Mouse (Mus musculus) cerebellum, postnatal 25 days (tissue): ENCODE results near the gene Gpr108.

Experiments
- DNase-seq, 2 experiments: peaks; one replicate each; pipeline ENCODE4 v3.0.0; 2021; ENCODE audit warnings: mixed read lengths in 2 of 2

Gene Gpr108

DNA sequence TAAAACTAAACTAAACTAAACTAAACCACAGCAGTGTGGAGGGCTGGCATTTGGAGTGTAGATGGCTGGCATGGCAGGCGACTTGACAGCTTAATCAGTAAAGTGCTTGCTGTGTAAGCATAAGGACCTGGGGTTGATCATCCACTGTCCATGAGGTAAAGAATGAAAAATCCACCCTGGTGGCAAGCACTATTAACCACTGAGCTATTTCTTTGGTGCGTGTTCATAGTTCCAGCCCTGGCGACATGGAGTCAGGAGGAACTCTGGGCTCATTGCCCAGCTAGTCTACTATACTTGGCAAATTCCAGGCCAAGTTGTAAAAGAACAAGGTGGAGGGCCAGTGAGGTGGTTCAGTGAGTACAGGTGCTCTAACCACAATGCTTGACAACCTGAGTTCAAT is 40.3 kb downstream of the Gpr108 start:
- DNase-seq: no peak

DNA sequence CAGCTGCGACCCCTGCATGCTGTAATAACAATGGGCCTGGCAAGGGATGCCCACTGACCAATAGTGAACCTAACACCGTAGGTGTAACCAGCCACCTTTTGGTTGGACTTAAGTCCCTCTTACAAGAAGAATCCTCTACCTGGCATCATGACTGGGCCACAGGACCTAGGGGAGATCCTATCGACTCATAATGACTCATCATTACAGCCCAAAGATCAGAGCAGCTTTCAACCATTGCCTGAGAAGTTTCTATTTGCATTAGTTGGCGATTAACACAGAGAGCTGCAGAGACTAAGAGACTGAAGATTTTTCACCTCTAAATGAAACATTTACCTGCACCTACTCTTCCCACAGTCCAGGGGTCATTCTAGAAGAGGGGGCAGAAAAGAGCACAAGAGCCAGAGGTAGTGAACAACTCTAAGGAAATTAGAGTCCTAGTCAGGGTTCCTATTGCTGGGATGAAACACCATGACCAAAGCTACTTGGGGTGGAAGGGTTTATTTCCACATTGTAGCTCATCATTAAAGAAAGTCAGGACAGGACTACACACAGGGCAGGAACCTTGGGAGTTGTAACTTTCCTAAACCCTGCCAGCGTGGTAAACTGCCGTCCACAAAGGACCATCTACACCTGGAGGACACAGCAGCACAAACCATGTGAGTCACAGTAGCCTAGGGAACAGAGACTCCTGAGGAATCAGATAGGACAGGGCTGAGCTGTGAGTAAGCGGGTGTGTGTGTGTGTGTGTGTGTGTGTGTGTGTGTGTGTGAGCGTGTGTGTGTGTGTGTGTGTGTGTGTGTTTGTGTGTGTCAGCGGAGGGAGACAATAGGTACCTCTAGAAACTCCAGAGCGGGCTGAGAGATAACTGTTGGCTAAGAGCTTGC is 46.2 kb downstream of the Gpr108 start:
- no peak for DNase-seq

DNA sequence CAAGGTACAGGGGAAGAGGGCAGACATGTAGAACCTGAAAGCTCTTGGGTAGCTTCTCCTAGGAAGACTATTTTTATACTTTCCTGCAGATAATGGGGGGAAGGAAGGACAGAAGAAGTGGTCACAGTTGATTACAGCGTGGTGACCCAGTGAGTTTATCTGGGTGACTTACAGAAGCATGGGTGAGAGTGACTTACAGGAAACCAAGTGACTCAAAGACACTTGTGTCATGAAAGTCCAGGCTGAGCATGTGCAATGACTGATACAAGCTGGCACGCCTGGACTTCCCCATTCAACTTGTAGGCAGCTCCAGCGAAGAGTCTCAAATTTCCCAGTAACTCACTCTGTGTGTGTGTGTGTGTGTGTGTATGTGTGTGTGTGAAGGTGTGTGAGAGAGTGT is 50.0 kb downstream of the Gpr108 start:
- no peak for DNase-seq

DNA sequence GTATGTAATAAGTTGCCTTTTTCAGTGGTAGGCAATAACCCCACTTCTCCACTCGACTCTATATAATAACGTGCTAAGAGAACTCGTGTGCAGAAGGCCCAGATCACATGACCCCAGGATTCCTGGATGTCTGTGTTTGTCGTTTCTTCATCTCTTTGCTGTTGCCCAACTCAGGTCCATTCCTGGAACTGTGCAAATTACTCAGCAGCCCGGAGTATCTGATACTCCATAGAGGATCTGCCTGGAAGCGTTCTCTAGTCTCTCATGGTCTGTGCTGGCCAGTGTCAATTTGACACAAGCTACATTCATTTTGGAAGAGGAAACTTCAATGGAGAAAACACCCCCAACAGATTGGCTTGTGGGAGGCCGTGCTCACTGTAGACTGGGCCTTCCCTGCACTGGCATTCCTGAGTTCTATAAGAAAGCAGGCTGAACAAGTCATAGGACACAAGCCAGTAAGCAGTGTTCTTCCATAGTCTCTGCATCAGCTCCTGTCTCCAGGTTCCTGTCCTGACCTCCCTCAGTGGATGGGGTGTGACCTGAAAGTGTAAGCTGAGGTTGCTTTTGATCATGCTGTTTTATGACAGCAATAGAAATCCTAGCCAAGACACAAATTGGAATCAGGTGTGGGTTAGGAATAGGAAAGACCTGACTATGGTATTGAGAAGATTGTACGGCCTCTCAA is 52.8 kb downstream of the Gpr108 start:
- DNase-seq: no peak

- DNase-seq: no peak
Measured at GRCm38 (mm10) chr17:57194771-57195170, 53.5 kb downstream of the Gpr108 start.

DNA sequence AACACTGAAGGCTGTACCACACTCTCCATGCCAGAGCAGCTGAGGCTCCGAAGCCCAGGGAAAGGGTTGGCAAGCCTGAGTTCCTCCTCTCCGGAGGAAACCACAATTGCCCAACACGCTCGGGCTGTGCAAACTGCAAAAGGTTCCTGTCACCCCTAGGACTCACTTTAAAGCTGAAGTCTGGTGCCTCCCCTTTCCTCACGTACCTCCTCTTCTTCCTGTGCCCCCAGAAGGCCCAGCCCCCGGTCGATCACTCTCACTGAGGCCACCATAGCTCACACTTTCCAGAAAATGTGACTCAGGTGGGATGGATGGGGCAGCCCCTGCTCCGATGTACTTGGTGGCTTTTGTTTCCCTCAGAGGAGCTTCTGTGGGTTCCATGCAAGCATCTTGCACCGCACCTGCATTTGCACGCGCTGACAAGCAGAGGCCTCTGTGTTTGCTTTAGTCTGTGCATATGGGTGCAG is 54.2 kb downstream of the Gpr108 start, which contains the start of gene Tnfsf14:
Gene Tnfsf14 (minus strand): TSS at position 137 of the 467 bp plus-strand sequence.
- no peak for DNase-seq

DNA sequence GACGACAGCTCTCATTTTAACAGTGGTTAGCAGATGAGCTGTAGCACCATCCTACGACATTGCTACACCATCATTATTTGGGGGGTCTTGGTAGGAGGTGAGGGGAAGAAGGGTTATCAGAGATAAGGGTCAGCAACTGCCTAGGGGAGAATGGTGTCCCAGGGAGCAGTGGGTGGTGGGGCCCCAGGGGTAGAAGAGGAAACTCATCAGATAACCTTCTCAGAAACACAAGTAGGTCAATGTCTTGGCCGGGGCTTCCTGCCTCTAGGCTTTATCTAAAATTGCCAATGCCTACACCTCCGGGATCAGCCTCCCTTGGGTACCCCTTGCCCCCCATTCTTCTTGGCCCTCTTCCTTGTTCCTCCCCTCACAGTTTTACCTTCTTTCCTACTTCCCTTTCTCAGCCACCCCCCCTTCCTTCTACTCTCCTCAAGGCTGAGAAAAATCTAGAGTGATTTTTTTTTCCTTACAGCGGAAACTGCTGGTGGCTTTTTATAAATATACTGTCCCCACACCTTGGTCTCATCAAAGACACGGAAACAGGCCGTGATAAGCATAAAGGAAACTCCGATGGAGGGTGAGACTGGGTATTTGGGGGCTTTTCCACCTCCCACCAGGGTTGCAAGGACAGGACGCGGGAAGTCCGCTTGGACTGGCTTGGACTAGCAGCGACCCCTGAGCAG is 59.6 kb downstream of the Gpr108 start:
- DNase-seq: no peak

DNA sequence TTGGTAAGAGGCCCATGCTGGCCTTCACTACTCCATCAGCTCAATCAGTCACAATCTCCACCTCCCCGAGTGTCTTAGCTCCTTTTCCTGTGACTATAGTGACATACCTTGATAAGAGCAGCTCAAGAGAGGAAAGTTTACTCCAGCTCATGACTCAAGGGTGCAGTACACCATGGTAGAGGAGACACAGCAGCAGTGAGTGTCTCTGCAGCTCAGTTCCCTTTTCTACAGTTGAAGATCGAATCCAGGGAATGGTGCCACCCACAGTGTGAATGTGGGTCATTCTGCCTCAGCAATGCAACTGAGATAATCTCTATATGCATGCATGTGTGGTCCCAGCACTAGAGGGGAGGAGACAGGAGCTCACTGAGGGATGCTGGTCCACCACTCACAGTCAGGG is 62.6 kb downstream of the Gpr108 start:
- DNase-seq: no peak
